Mouse (Mus musculus) limb, embryonic 14.5 days (tissue): Measurements from ENCODE around the gene Ccdc51. TPM values are rescaled to one million over a fixed set of nuclear protein-coding genes. Genes with fewer than 3 reads are reported as not detected.

Source experiments
- ATAC-seq: fragments of 200-750 bp; cut with Nextera tagmentation; 2 replicates; pipeline ENCODE4 v1.8.0; 2017; ENCODE audit warnings: low read depth, moderate number of reproducible peaks, moderate TSS enrichment; ENCODE audit not compliant: low FRiP score
- DNase-seq: peaks from one replicate; pipeline ENCODE4 v3.0.0-alpha.2; 2015; ENCODE audit warnings: low spot score
- H3K27ac ChIP-seq: fragments of 300-500 bp; sonication (generic); replicated peaks from 2 replicates; pipeline ENCODE4 v1.5.1; 2014; ENCODE audit warnings: low read depth, mild to moderate bottlenecking, low read length, moderate library complexity, mixed read lengths
- H3K27me3 ChIP-seq: fragments of 300-500 bp; sonication (generic); 2 replicates; pipeline ENCODE4 v1.6.1; 2014; ENCODE audit warnings: low read length, mixed read lengths; ENCODE audit not compliant: control insufficient read depth, insufficient read depth
- H3K36me3 ChIP-seq: fragments of 300-500 bp; sonication (generic); 2 replicates; pipeline ENCODE4 v1.6.1; 2014; ENCODE audit warnings: mild to moderate bottlenecking, low read length, moderate library complexity, mixed read lengths; ENCODE audit not compliant: control insufficient read depth, insufficient read depth
- H3K4me1 ChIP-seq: fragments of 300-500 bp; sonication (generic); 2 replicates; pipeline ENCODE4 v1.6.1; 2014; ENCODE audit warnings: antibody characterized with exemption, low read length, mixed read lengths; ENCODE audit not compliant: control insufficient read depth, insufficient read depth
- H3K4me2 ChIP-seq: fragments of 300-500 bp; sonication (generic); replicated peaks from 2 replicates; pipeline ENCODE4 v1.6.1; 2014; ENCODE audit warnings: low read depth, mild to moderate bottlenecking, low read length, moderate library complexity; ENCODE audit not compliant: severe bottlenecking
- H3K4me3 ChIP-seq: fragments of 300-500 bp; sonication (generic); replicated peaks from 2 replicates; pipeline ENCODE4 v1.5.1; 2014; ENCODE audit warnings: low read length
- H3K9ac ChIP-seq: fragments of 300-500 bp; sonication (generic); 2 replicates; pipeline ENCODE4 v1.6.1; 2014; ENCODE audit warnings: mild to moderate bottlenecking, low read depth, low read length, moderate library complexity; ENCODE audit not compliant: severe bottlenecking
- H3K9me3 ChIP-seq: fragments of 300-500 bp; sonication (generic); 2 replicates; pipeline ENCODE4 v1.6.1; 2016; ENCODE audit warnings: low read length; ENCODE audit not compliant: control insufficient read depth
- POLR2A ChIP-seq: fragments of 200-500 bp; IDR thresholded peaks from 2 replicates; pipeline ENCODE4 v1.8.0; 2012; ENCODE audit warnings: inconsistent platforms, mild to moderate bottlenecking, moderate library complexity, borderline replicate concordance; ENCODE audit not compliant: insufficient read depth, insufficient read length; ENCODE audit errors: extremely low read depth
- WGBS: fragments of 180-500 bp; shearing (Covaris S2); extraction: QIAGEN DNeasy Blood & Tissue Kit; methylation state at CpG from one replicate; pipeline ENCODE4 v1.1.7; 2014; 5-methylcytosine and 5-hydroxymethylcytosine counted together
- polyA plus RNA-seq, 2 experiments: library from polyadenylated mRNA; depleted of rRNA in 1 of 2; stranded (reverse) in 1 of 2; unstranded in 1 of 2; fragments of >200 nt; fragmentation: Nextera tagmentation in 1 of 2; extraction: Ambion mirVana in 1 of 2; gene quantifications; 2 replicates each; pipeline versions ENCODE4 v1.2.1 to v1.2.3; 2012 to 2014

Ccdc51 gene
- polyA plus RNA-seq, 2 experiments = 9.0 to 15.3 TPM

DNA sequence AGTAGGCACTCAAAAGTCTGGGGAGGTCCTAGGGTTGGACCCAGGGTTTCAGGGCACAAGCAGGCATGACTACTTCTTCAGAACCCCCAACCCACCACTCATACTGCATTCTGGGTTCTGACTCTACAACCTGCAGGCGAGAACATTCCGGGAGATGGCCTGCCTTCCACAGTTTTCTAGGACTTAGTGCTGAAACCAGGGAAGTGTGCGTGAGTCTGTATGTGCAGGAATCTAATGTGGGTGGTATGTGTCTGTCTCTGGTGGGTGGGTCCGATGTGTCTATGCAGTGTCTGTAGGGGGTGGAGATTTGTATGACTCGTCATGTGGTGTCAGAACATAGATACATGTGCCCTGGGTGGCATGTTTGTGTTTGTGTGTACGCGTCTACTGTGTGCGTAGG is 16.1 kb downstream of the Ccdc51 start:
- Histone ChIP-seq H3K9ac (0 out of 2 replicates have a peak overlapping the region, but pooled peaks have one; percentile 12), H3K4me1 (peaks cover 49% of the 10 kb centered on the region), H3K27me3 (no peaks in the 10 kb centered on the region), H3K4me2 (peak overlapping the region; percentile 90), H3K4me3 (peak overlapping the region; percentile 79; the same call in 1 of the 2 replicates), H3K36me3 (peaks cover 31% of the 10 kb centered on the region), H3K27ac (peak overlapping the region; percentile 100), H3K9me3 (no peaks in the 10 kb centered on the region)
- no peak for DNase-seq
- no peak for TF ChIP-seq POLR2A
- WGBS = 83% methylated on average over 8 of the region's 8 CpGs
- no peak for ATAC-seq

DNA sequence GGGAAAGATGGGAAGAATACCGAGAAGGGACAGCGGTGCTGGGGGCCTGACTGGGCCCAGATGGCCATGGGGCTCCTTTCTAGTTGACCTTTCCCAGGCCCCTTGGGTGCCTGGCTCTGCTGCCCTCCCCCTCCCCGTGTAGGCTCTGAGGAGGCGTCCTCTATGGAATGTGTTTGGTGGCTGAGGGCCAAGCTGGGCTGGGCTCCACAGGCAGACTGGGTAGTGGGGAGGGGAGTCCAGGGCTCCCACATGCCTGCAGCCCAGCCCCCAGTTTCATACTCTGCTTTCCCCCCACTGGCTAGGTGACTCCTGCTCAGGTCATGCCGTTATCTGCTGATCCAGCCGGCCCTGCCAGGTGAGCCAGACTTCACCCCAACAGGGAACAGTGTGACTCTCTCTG is 16.7 kb downstream of the Ccdc51 start:
- H3K9me3 ChIP-seq = no peaks in the 10 kb centered on the region
- peaks cover 37% of the 10 kb centered on the region for H3K36me3 ChIP-seq
- peak; percentile 57 for DNase-seq
- no peak for TF ChIP-seq POLR2A
- H3K27ac ChIP-seq = peak overlapping the region; percentile 100
- H3K27me3 ChIP-seq = no peaks in the 10 kb centered on the region
- ATAC-seq = no peak
- WGBS = 49% methylated on average over 5 of the region's 6 CpGs
- H3K4me3 ChIP-seq = no peak overlapping the region
- peak overlapping the region; percentile 90 for H3K4me2 ChIP-seq
- peaks cover 46% of the 10 kb centered on the region for H3K4me1 ChIP-seq
- H3K9ac ChIP-seq = peak overlapping the region; percentile 12; the same call in 1 of the 2 replicates

DNA sequence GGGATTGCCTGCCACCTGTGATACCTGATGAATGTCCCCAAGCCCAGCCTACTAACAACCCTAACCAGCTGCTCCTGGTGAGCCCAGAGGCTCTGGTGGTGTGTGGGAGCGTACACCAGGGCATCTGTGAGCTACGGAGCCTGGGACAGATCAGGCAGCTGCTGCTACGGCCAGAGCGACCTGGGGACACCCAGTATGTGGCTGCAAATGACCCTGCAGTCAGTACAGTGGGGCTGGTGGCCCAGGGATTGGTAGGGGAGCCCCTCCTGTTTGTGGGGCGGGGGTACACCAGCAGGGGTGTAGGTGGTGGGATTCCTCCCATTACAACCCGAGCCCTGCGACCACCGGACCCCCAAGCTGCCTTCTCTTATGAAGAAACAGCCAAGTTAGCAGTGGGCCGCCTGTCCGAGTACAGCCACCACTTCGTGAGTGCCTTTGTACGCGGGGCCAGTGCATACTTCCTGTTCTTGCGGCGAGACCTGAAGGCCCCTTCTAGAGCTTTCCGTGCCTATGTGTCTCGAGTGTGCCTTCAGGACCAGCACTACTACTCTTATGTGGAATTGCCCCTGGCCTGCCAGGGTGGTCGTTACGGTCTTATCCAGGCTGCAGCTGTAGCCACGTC is 18.1 kb downstream of the Ccdc51 start:
- H3K4me1 ChIP-seq = peaks cover 46% of the 10 kb centered on the region
- no peak for TF ChIP-seq POLR2A
- H3K9ac ChIP-seq = no peak overlapping the region
- ATAC-seq (no peak), DNase-seq (no peak)
- no peak overlapping the region for H3K27ac ChIP-seq
- H3K4me2 ChIP-seq = no peak overlapping the region
- peaks cover 50% of the 10 kb centered on the region for H3K36me3 ChIP-seq
- H3K9me3 ChIP-seq = no peaks in the 10 kb centered on the region
- WGBS = 87% methylated on average over 20 of the region's 20 CpGs
- no peak overlapping the region for H3K4me3 ChIP-seq
- H3K27me3 ChIP-seq = no peaks in the 10 kb centered on the region

DNA sequence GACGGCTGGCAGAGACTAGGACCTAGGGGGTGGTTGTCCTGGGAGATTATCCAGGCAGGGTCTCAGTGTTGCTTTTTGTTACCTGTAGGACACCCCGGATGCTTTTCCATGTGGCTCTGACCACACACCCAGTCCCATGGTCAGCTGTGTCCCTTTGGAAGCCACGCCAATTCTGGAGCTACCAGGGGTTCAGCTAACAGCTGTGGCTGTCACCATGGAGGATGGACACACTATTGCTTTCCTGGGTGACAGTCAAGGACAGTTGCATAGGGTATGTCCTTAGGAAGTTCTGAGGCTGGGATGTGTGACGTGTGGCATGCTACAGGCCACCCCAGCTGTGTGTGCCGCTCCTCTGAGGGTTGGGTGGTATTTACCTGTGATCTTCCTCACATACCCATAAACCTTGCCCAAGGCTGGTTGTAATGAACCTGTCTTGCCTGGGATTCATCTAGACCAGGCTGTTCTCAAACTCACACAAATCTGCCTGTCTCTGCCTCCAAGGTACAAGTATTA is 19.7 kb downstream of the Ccdc51 start:
- Histone ChIP-seq H3K4me1 (peaks cover 37% of the 10 kb centered on the region), H3K4me2 (no peak overlapping the region), H3K9me3 (no peaks in the 10 kb centered on the region), H3K27me3 (no peaks in the 10 kb centered on the region), H3K27ac (no peak overlapping the region), H3K36me3 (peaks cover 65% of the 10 kb centered on the region), H3K4me3 (no peak overlapping the region), H3K9ac (no peak overlapping the region)
- 94% methylated on average over 5 of the region's 5 CpGs for WGBS
- ATAC-seq (no peak), DNase-seq (no peak)
- no peak for TF ChIP-seq POLR2A

DNA sequence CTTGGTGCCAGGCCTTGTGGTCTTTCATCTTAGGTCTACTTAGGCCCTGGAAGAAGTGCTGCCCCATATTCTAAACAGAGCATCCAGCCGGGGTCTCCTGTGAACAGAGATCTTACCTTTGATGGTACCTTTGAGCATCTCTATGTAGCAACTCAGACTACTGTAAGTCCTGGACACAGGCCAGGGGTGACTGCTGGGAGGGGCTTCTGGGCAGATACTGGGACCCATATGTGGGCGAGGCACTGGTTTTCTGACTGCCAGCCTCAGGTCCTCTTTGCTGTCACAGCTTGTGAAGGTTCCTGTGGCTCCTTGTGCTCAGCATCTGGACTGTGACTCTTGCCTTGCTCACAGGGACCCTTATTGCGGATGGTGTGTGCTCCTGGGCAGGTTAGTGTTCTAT is 20.2 kb downstream of the Ccdc51 start:
- no peak for TF ChIP-seq POLR2A
- H3K4me1 ChIP-seq = peaks cover 31% of the 10 kb centered on the region
- 83% methylated on average over 3 of the region's 3 CpGs for WGBS
- peaks cover 68% of the 10 kb centered on the region for H3K36me3 ChIP-seq
- no peak for DNase-seq
- no peak overlapping the region for H3K4me3 ChIP-seq
- no peak overlapping the region for H3K27ac ChIP-seq
- no peak overlapping the region for H3K4me2 ChIP-seq
- H3K27me3 ChIP-seq = no peaks in the 10 kb centered on the region
- no peaks in the 10 kb centered on the region for H3K9me3 ChIP-seq
- no peak for ATAC-seq
- H3K9ac ChIP-seq = no peak overlapping the region

DNA sequence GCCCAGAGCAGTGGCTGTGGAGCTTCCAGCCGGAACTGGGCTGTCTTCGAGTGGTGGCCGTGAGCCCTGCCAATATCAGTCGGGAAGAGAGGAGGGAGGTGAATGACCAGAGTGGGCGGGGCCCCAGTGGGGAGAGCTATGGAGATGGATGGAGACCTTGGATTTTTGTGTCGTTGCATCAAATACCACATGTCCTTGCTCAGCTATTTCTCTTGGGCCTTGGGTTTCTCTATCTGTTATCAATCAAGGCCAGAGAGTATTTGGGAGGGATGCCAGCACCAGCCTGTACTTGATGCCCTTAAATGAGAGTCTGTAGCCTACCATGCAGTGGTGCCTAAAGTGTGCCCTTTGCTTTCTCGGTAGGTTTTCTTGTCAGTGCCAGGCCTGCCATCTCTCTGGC is 21.0 kb downstream of the Ccdc51 start:
- Histone ChIP-seq H3K27me3 (no peaks in the 10 kb centered on the region), H3K36me3 (peaks cover 75% of the 10 kb centered on the region), H3K9me3 (no peaks in the 10 kb centered on the region), H3K9ac (no peak overlapping the region), H3K27ac (no peak overlapping the region), H3K4me2 (no peak overlapping the region), H3K4me3 (no peak overlapping the region), H3K4me1 (peaks cover 25% of the 10 kb centered on the region)
- ATAC-seq (no peak), DNase-seq (no peak)
- TF ChIP-seq POLR2A = no peak
- WGBS = 86% methylated on average over 7 of the region's 7 CpGs
